Mouse (Mus musculus) embryonic fibroblast, embryonic 13.5 days (primary cell): ENCODE measurements at regions not wholly inside any gene's neighbourhood (a gene's known extent, or its start where the extent isn't known, plus 50 kb on each side); places are given as distances from the start of the nearest gene placed in this dataset.

Experiments used
- CTCF ChIP-seq: IDR thresholded peaks from 2 replicates; pipeline ENCODE4 v1.5.1; 2011; ENCODE audit warnings: mild to moderate bottlenecking, control low read depth, low read length, moderate library complexity, borderline replicate concordance; ENCODE audit not compliant: insufficient read depth
- POLR2A ChIP-seq: IDR thresholded peaks from 2 replicates; pipeline ENCODE4 v1.6.1; 2011; ENCODE audit warnings: low read depth, mild to moderate bottlenecking, control low read depth, low read length, moderate library complexity

- TF ChIP-seq CTCF: no peak
- TF ChIP-seq POLR2A: no peak
These were observed 188.1 kb downstream of the Bcl2l11 start for GRCm38 (mm10) chr2:128313948-128314347.
